8 mouse cellular contexts compared by ENCODE assay signal in genomic region chr3:152928287-152928975, GRCm38 (mm10). TPM values are rescaled to one million over a fixed set of nuclear protein-coding genes. Genes with fewer than 3 reads are reported as not detected.
DNase-seq lines count a peak whose midpoint lies in the region; ATAC-seq and TF ChIP-seq lines count a peak whose summit lies in the region.

No protein-coding gene starts in this region.

- no peak overlapping the region for H3K4me2 ChIP-seq in hindbrain, embryonic 15.5 days
- H3K4me2 ChIP-seq in hindbrain, embryonic 14.5 days (replicated peaks) = no peak overlapping the region
- H3K4me2 ChIP-seq in forebrain, embryonic 16.5 days (ENCODE audit: low read length) = no peak overlapping the region; the same call in 1 of the 2 replicates
- H3K4me2 ChIP-seq in midbrain, embryonic 14.5 days (ENCODE audit: low read length) = no peak overlapping the region

- DNase-seq in hindbrain, embryonic 14.5 days (ENCODE audit: low spot score) = no peak
- peak; percentile 99 for DNase-seq in MEL-GATA-1-ER (ENCODE audit: extremely low read depth, low read depth)
- DNase-seq in midbrain, embryonic 14.5 days = peak; percentile 44
- DNase-seq in cerebellum, adult 2 months = no peak
- DNase-seq in urinary bladder, adult 2 months (ENCODE audit: low spot score) = no peak
- no peak for DNase-seq in cerebellum, adult 8-10 months

- no peaks in the 10 kb centered on the region for H3K9me3 ChIP-seq in hindbrain, embryonic 15.5 days
- H3K9me3 ChIP-seq in hindbrain, embryonic 14.5 days (ENCODE audit: control insufficient read depth, low read length) = no peaks in the 10 kb centered on the region
- H3K9me3 ChIP-seq in forebrain, embryonic 16.5 days (ENCODE audit: control insufficient read depth, low read length) = no peaks in the 10 kb centered on the region
- H3K9me3 ChIP-seq in midbrain, embryonic 14.5 days (ENCODE audit: control insufficient read depth, low read length) = no peaks in the 10 kb centered on the region

- H3K4me1 ChIP-seq in hindbrain, embryonic 15.5 days (replicated peaks) = peaks cover 20% of the 10 kb centered on the region
- H3K4me1 ChIP-seq in hindbrain, embryonic 14.5 days (replicated peaks; ENCODE audit: control insufficient read depth, insufficient read depth, low read length) = 0 out of 2 replicates have a peak, but pooled peaks cover 7% of the 10 kb centered on the region
- H3K4me1 ChIP-seq in forebrain, embryonic 16.5 days (replicated peaks; ENCODE audit: control insufficient read depth, insufficient read depth, low read length) = peaks cover 16% of the 10 kb centered on the region
- peaks cover 17% of the 10 kb centered on the region; the same call in 1 of the 2 replicates for H3K4me1 ChIP-seq in midbrain, embryonic 14.5 days (ENCODE audit: control insufficient read depth, insufficient read depth, low read length)
- no peaks in the 10 kb centered on the region for H3K4me1 ChIP-seq in cerebellum, adult 2 months (ENCODE audit: control insufficient read depth, insufficient read depth, low read length)

- no peaks in the 10 kb centered on the region for H3K27me3 ChIP-seq in hindbrain, embryonic 15.5 days
- H3K27me3 ChIP-seq in hindbrain, embryonic 14.5 days (ENCODE audit: control insufficient read depth, insufficient read depth, low read length) = no peaks in the 10 kb centered on the region
- no peaks in the 10 kb centered on the region for H3K27me3 ChIP-seq in forebrain, embryonic 16.5 days (replicated peaks; ENCODE audit: control insufficient read depth, insufficient read depth, low read length)
- no peaks in the 10 kb centered on the region for H3K27me3 ChIP-seq in midbrain, embryonic 14.5 days (ENCODE audit: control insufficient read depth, insufficient read depth, low read length)
- no peaks in the 10 kb centered on the region for H3K27me3 ChIP-seq in cerebellum, adult 2 months (ENCODE audit: control insufficient read depth, insufficient read depth, low read length)

- H3K4me3 ChIP-seq in hindbrain, embryonic 15.5 days = no peak overlapping the region
- no peak overlapping the region for H3K4me3 ChIP-seq in hindbrain, embryonic 14.5 days (replicated peaks; ENCODE audit: low read length)
- no peak overlapping the region for H3K4me3 ChIP-seq in forebrain, embryonic 16.5 days (replicated peaks; ENCODE audit: low read length)
- no peak overlapping the region for H3K4me3 ChIP-seq in midbrain, embryonic 14.5 days (replicated peaks; ENCODE audit: low read depth, low read length)
- no peak overlapping the region for H3K4me3 ChIP-seq in cerebellum, adult 2 months (replicated peaks; ENCODE audit: insufficient read depth, low read depth, low read length)

- ATAC-seq in hindbrain, embryonic 15.5 days (ENCODE audit: low FRiP score, low read depth) = no peak
- no peak for ATAC-seq in hindbrain, embryonic 14.5 days (ENCODE audit: low FRiP score)
- ATAC-seq in forebrain, embryonic 16.5 days = 0 out of 2 replicates have a peak, but pooled peaks have one; percentile 44
- no peak for ATAC-seq in midbrain, embryonic 14.5 days (ENCODE audit: low FRiP score, low TSS enrichment)

- no peaks in the 10 kb centered on the region for H3K36me3 ChIP-seq in hindbrain, embryonic 15.5 days
- no peaks in the 10 kb centered on the region for H3K36me3 ChIP-seq in hindbrain, embryonic 14.5 days (replicated peaks; ENCODE audit: control insufficient read depth, insufficient read depth)
- H3K36me3 ChIP-seq in forebrain, embryonic 16.5 days (ENCODE audit: control insufficient read depth, insufficient read depth) = no peaks in the 10 kb centered on the region
- no peaks in the 10 kb centered on the region for H3K36me3 ChIP-seq in midbrain, embryonic 14.5 days (ENCODE audit: control insufficient read depth, insufficient read depth, low read length)

- H3K9ac ChIP-seq in hindbrain, embryonic 15.5 days = 0 out of 2 replicates have a peak overlapping the region, but pooled peaks have one; percentile 3
- no peak overlapping the region for H3K9ac ChIP-seq in hindbrain, embryonic 14.5 days
- H3K9ac ChIP-seq in forebrain, embryonic 16.5 days (replicated peaks; ENCODE audit: low read depth, low read length) = no peak overlapping the region
- H3K9ac ChIP-seq in midbrain, embryonic 14.5 days (replicated peaks; ENCODE audit: low read length) = no peak overlapping the region

- no peak for TF ChIP-seq POLR2A in cerebellum, adult 2 months (IDR thresholded peaks at IDR 0.05; ENCODE audit: borderline replicate concordance, insufficient read depth, low read length)

- no peak for TF ChIP-seq CTCF in cerebellum, adult 2 months (IDR thresholded peaks at IDR 0.05; ENCODE audit: borderline replicate concordance, insufficient read depth, low read depth, low read length)

- 61% methylated on average over 13 of the region's 13 CpGs for WGBS in hindbrain, embryonic 15.5 days
- WGBS in hindbrain, embryonic 14.5 days = 60% methylated on average over 13 of the region's 13 CpGs
- WGBS in forebrain, embryonic 16.5 days = 46% methylated on average over 13 of the region's 13 CpGs
- WGBS in midbrain, embryonic 14.5 days = 67% methylated on average over 13 of the region's 13 CpGs
- 83% methylated on average over 13 of the region's 13 CpGs for WGBS in cerebellum, adult 2 months

- peak overlapping the region; percentile 13; the same call in 1 of the 2 replicates for H3K27ac ChIP-seq in hindbrain, embryonic 15.5 days (replicated peaks)
- H3K27ac ChIP-seq in hindbrain, embryonic 14.5 days = no peak overlapping the region
- H3K27ac ChIP-seq in forebrain, embryonic 16.5 days (ENCODE audit: low read length) = no peak overlapping the region
- H3K27ac ChIP-seq in midbrain, embryonic 14.5 days (replicated peaks; ENCODE audit: low read depth, low read length) = peak overlapping the region; percentile 15; the same call in 1 of the 2 replicates
- no peak overlapping the region for H3K27ac ChIP-seq in cerebellum, adult 2 months (ENCODE audit: insufficient read depth, low read length)

RNA-seq across cellular contexts. Expression of gene St6galnac5, which starts 53.6 kb away (rescaled TPM):
- 19.3 and 20.2 TPM in 2 replicates for polyA plus RNA-seq in hindbrain, embryonic 15.5 days (2015; fragmentation: Nextera tagmentation; extraction: Ambion mirVana)
- 17.5 and 19.8 TPM in 2 replicates for polyA plus RNA-seq in hindbrain, embryonic 14.5 days (2014; fragmentation: Nextera tagmentation; extraction: Ambion mirVana)
- 18.5 and 23.1 TPM in 2 replicates for polyA plus RNA-seq in forebrain, embryonic 16.5 days (2015; fragmentation: Nextera tagmentation; extraction: Ambion mirVana)
- 20.6 and 25.7 TPM in 2 replicates for polyA plus RNA-seq in midbrain, embryonic 14.5 days (2014; fragmentation: Nextera tagmentation; extraction: Ambion mirVana)
- 3.9 and 4.5 TPM in 2 replicates for polyA plus RNA-seq in cerebellum, adult 2 months (2012; rRNA removed)
- polyA plus RNA-seq in urinary bladder, adult 2 months (2012; rRNA removed) = 0.07 and 0.11 TPM in 2 replicates

Comparison
In these comparisons a context has a peak if more than half of its experiments do, and no peak if none do; other contexts are left out.
1. H3K27ac ChIP-seq: peak in hindbrain, embryonic 15.5 days (single experiment) and midbrain, embryonic 14.5 days (single experiment); none in hindbrain, embryonic 14.5 days (single experiment), forebrain, embryonic 16.5 days (single experiment) and cerebellum, adult 2 months (single experiment).
2. DNase-seq: peak in MEL-GATA-1-ER (single experiment) and midbrain, embryonic 14.5 days (single experiment); none in hindbrain, embryonic 14.5 days (single experiment), cerebellum, adult 2 months (0 of 2), urinary bladder, adult 2 months (single experiment) and cerebellum, adult 8-10 months (single experiment).